Mouse (Mus musculus) liver, embryonic 16.5 days (tissue): ENCODE data around the gene Cyp2e1. TPM values are rescaled to one million over a fixed set of nuclear protein-coding genes. Genes with fewer than 3 reads are reported as not detected.
A peak's percentile ranks its signal among the peaks of the same experiment; 100 is the strongest.

Experiments
- ATAC-seq: fragments of 200-750 bp; cut with Nextera tagmentation; 2 replicates; pipeline ENCODE4 v1.8.0; 2017; ENCODE audit warnings: low read depth, mild to moderate bottlenecking, moderate number of reproducible peaks, moderate library complexity
- H3K27ac ChIP-seq: fragments of 300-500 bp; sonication (generic); 2 replicates; pipeline ENCODE4 v1.5.1; 2014; ENCODE audit warnings: mild to moderate bottlenecking, low read length
- H3K27me3 ChIP-seq: fragments of 300-500 bp; sonication (generic); 2 replicates; pipeline ENCODE4 v1.6.1; 2014; ENCODE audit warnings: low read depth, low read length, mixed read lengths; ENCODE audit not compliant: control insufficient read depth, insufficient read depth
- H3K36me3 ChIP-seq: fragments of 300-500 bp; sonication (generic); 2 replicates; pipeline ENCODE4 v1.6.1; 2014; ENCODE audit warnings: mild to moderate bottlenecking; ENCODE audit not compliant: control insufficient read depth, insufficient read depth
- H3K4me1 ChIP-seq: fragments of 300-500 bp; sonication (generic); 2 replicates; pipeline ENCODE4 v1.6.1; 2014; ENCODE audit warnings: low read depth, low read length, mixed read lengths; ENCODE audit not compliant: control insufficient read depth
- H3K4me2 ChIP-seq: fragments of 300-500 bp; sonication (generic); 2 replicates; pipeline ENCODE4 v1.6.1; 2014; ENCODE audit warnings: low read depth, low read length, mixed read lengths
- H3K4me3 ChIP-seq: fragments of 300-500 bp; sonication (generic); 2 replicates; pipeline ENCODE4 v1.5.1; 2014; ENCODE audit warnings: low read depth, mild to moderate bottlenecking, low read length
- H3K9ac ChIP-seq: fragments of 300-500 bp; sonication (generic); 2 replicates; pipeline ENCODE4 v1.6.1; 2014; ENCODE audit warnings: low read depth, low read length
- H3K9me3 ChIP-seq: fragments of 300-500 bp; sonication (generic); replicated peaks from 2 replicates; pipeline ENCODE4 v1.6.1; 2016; ENCODE audit warnings: low read length; ENCODE audit not compliant: control insufficient read depth
- WGBS: fragments of 180-500 bp; shearing (Covaris S2); extraction: QIAGEN DNeasy Blood & Tissue Kit; methylation state at CpG from one replicate; pipeline ENCODE4 v1.1.7; 2014; ENCODE audit not compliant: insufficient replicate concordance; 5-methylcytosine and 5-hydroxymethylcytosine counted together
- polyA plus RNA-seq: library from polyadenylated mRNA; unstranded; fragments of >200 nt; fragmentation: Nextera tagmentation; extraction: Ambion mirVana; gene quantifications from 2 replicates; pipeline ENCODE4 v1.2.1, GENCODE M21; 2015

Cyp2e1 gene
- polyA plus RNA-seq, 1 experiment from 2014 or later, result 1.1 TPM

DNA sequence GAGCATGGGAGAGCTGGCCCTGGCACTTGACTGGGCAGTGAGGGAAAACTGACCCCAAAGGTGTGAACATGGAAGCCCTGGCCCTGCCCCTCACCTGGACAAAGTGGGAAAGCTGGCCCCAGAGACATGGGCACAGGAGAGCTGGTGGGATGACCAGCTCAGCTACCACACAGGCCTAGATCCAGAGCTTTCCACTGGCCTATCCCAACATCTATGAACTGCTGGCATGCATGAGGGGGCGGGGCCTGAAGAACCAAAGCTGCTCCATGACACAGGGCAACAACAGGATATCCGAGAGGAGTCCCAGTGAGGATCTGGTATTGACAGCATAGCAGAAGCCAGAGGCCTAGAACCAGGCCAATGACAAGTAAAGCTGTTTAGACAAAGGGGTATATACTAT, 34.7 kb downstream of the Cyp2e1 start:
- Histone ChIP-seq H3K27ac (no peak overlapping the region), H3K4me1 (no peaks in the 10 kb centered on the region), H3K27me3 (no peaks in the 10 kb centered on the region), H3K9me3 (no peaks in the 10 kb centered on the region), H3K4me2 (no peak overlapping the region), H3K36me3 (no peaks in the 10 kb centered on the region), H3K9ac (no peak overlapping the region), H3K4me3 (no peak overlapping the region)
- ATAC-seq, result no peak
- WGBS, result 44% methylated on average over 2 of the region's 2 CpGs

DNA sequence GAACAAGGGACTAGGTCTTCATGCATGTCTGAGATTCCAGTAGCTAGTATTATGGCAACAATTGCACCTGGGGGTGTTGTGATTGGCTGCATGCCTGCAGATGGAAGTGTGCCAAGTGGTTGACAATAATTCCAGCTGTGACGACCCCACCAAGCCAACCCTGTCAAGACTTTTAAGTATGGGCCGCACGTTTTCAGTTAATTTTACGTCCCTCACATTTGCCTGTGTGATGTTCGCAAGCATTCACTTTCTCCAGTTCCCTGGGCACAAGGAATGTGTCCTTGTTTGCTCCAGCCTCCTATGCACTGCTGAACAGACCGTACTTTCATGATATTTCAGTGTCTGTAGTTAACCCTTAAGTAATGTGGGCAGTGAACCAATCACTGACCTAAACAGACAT, 39.1 kb downstream of the Cyp2e1 start:
- Histone ChIP-seq H3K4me2 (no peak overlapping the region), H3K4me3 (no peak overlapping the region), H3K27ac (no peak overlapping the region), H3K36me3 (no peaks in the 10 kb centered on the region), H3K9ac (no peak overlapping the region), H3K27me3 (no peaks in the 10 kb centered on the region), H3K9me3 (no peaks in the 10 kb centered on the region), H3K4me1 (no peaks in the 10 kb centered on the region)
- WGBS, result 69% methylated on average over 6 of the region's 6 CpGs
- no peak for ATAC-seq

DNA sequence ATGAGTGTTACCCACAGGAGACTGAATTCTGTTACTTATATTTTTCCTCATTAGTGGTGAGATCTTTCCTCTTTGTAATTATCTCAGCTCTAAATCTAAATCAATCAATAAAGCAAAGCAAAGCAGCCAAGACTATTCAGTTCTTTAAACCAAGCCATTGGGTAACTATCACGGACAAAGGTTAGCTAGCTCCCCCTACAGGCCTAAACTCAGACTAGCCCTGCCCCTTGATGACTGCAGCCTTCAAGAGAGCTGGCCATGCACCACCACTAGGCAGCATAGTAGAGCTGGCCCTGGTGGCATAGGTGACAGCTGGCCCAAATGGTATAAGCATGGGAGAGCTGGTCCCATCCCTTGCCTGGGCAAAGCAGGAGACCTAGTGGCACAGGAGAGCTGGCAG, 42.2 kb downstream of the Cyp2e1 start:
- ATAC-seq, result 0 out of 2 replicates have a peak, but pooled peaks have one; percentile 30
- no peak overlapping the region for H3K4me2 ChIP-seq
- H3K27ac ChIP-seq, result no peak overlapping the region
- no peak overlapping the region for H3K4me3 ChIP-seq
- no peaks in the 10 kb centered on the region for H3K36me3 ChIP-seq
- WGBS, result 12% methylated on average over 1 of the region's 1 CpGs
- no peaks in the 10 kb centered on the region for H3K27me3 ChIP-seq
- H3K9ac ChIP-seq, result no peak overlapping the region
- no peaks in the 10 kb centered on the region for H3K4me1 ChIP-seq
- no peaks in the 10 kb centered on the region for H3K9me3 ChIP-seq

DNA sequence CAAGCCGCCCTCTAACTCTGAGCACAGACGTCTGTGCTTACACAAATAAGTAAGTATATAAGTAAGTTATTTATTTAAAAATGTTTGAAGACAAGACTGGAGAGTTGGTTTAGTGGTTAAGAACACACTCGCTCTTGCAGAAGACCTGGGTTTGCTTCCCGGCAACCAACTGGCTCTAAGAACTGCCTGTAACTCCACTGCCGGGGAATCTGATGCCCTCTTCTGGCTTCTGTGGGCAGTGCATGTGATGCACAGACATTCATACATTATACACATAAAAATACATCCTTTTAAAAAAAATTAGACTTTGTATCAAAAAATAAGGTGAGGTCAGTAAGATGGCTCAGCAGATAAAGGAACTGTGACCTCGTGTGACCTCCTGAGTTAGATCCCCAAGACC, 47.0 kb downstream of the Cyp2e1 start:
- no peaks in the 10 kb centered on the region for H3K27me3 ChIP-seq
- no peak for ATAC-seq
- no peak overlapping the region for H3K9ac ChIP-seq
- no peaks in the 10 kb centered on the region for H3K9me3 ChIP-seq
- H3K4me3 ChIP-seq, result no peak overlapping the region
- H3K36me3 ChIP-seq, result no peaks in the 10 kb centered on the region
- H3K4me1 ChIP-seq, result no peaks in the 10 kb centered on the region
- WGBS, result 74% methylated on average over 6 of the region's 6 CpGs
- no peak overlapping the region for H3K27ac ChIP-seq
- no peak overlapping the region for H3K4me2 ChIP-seq

DNA sequence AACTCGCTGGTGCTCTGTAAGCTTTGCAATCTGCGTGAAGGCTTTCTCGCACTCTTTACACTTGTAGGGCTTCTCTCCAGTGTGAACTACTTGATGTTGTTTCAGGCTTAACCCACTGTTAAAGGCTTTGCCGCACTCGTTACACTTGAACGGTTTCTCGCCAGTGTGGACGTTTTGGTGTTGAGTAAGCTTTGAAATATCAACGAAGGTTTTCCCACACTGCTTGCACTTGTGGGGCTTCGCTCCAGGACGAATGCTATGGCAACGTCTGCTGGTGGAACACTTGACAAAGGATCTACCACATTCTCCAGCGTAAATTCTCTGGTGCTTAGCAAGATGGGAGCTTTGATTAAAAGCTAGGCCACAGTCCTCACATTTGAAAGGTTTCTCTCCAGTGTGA, 48.2 kb downstream of the Cyp2e1 start:
- H3K9ac ChIP-seq, result no peak overlapping the region
- WGBS, result 73% methylated on average over 13 of the region's 13 CpGs
- no peak for ATAC-seq
- H3K36me3 ChIP-seq, result no peaks in the 10 kb centered on the region
- H3K4me1 ChIP-seq, result no peaks in the 10 kb centered on the region
- no peak overlapping the region for H3K4me2 ChIP-seq
- no peak overlapping the region for H3K4me3 ChIP-seq
- no peak overlapping the region for H3K27ac ChIP-seq
- no peaks in the 10 kb centered on the region for H3K27me3 ChIP-seq
- H3K9me3 ChIP-seq, result no peaks in the 10 kb centered on the region

DNA sequence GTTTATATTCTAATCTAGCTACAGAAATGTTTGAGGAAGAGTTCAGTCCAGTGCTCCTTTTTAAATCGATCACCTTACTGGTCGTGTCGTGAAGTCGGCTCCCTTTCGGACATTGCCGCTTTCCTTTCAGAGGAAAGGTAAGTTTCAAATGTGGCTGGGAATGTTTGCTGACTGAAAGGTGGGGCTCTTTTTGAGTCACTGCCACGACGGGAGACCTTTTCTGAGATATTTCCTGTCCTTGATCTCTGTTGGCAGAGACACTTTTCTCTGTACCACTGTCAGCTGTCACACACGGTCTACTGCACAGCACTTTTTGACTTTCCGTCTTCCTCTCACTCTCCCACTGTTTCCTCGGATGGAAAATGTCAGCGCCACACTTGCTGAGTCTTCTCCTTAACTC, 49.3 kb downstream of the Cyp2e1 start:
- Histone ChIP-seq H3K4me3 (no peak overlapping the region), H3K36me3 (no peaks in the 10 kb centered on the region), H3K4me2 (no peak overlapping the region), H3K27me3 (no peaks in the 10 kb centered on the region), H3K9ac (no peak overlapping the region), H3K27ac (no peak overlapping the region), H3K9me3 (no peaks in the 10 kb centered on the region), H3K4me1 (no peaks in the 10 kb centered on the region)
- WGBS, result 69% methylated on average over 12 of the region's 12 CpGs
- ATAC-seq, result no peak

DNA sequence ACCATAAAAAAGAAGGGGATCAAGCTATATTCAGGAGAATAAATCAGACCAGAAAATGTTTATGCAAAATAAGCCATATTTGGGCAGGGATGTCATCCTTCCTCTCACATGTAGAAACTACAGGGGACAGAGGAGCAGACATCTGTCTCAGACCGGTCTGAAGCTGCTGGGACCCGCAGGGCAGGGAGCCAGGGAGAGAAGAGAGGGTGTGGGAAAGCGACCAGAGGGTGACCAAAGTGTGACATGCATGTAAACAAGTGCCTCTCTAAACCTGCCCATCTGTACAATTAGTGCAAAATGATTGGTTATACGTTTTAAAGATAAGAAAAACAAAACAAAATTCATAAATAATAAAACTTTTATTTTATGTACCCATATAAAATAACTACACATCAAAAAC, 56.6 kb downstream of the Cyp2e1 start:
- Histone ChIP-seq H3K9ac (no peak overlapping the region), H3K27me3 (no peaks in the 10 kb centered on the region), H3K9me3 (no peaks in the 10 kb centered on the region), H3K4me2 (no peak overlapping the region), H3K36me3 (no peaks in the 10 kb centered on the region), H3K4me3 (no peak overlapping the region), H3K4me1 (no peaks in the 10 kb centered on the region; the same call in 1 of the 2 replicates), H3K27ac (no peak overlapping the region)
- WGBS, result 48% methylated on average over 4 of the region's 4 CpGs
- ATAC-seq, result no peak

DNA sequence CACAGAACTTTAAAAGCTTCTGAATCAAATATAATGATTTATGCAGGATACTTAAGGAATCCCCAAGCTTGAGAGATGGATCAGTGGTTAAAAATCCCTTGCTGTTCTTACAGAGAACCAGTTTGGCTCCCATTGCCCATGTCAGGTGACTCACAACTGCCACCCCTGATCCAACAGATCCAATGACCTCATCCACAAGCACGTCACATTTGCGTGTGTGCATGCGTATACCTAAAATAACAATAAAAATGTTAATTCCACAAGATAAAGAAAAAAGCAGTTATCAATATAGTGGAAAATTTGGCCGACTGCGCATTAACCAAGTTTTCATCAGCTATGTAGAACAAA, 57.7 kb downstream of the Cyp2e1 start:
- 61% methylated on average over 5 of the region's 5 CpGs for WGBS
- Histone ChIP-seq H3K4me1 (no peaks in the 10 kb centered on the region; the same call in 1 of the 2 replicates), H3K4me2 (peak overlapping the region; percentile 64), H3K27me3 (no peaks in the 10 kb centered on the region), H3K9me3 (no peaks in the 10 kb centered on the region), H3K4me3 (peak overlapping the region; percentile 48), H3K27ac (no peak overlapping the region), H3K9ac (no peak overlapping the region), H3K36me3 (no peaks in the 10 kb centered on the region)
- ATAC-seq, result no peak

DNA sequence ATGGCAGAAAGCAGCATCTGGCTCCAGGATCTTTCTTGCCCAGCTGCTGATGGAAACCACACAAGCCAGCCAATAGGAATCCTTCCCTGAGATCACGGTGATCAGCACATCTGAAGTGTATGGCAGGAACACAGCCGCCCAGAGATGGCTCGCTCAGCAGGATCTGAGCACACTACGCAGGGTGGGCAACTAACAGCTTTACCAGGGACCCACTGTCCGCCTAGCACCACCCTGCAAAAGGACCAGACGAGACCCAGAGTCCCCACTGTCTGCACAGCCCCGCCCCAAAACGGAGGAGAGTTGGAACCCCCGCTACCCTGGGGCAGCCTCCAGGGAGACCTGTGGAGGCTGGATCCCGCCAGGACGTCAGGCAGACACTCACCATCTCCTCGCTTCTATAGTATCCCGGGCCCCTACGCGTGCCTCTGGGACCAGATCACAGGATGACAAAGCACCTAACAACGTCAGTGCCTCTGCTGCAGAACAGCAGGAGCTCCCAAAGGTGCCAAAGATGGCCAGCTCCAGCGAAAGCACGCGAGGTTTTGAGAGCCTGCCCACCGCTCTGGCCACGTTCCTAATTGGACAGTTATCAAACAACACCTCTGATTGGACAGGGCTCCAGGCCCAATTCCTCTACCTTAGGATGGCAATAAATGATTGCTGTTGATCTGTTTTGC, 58.3 kb downstream of the Cyp2e1 start, which contains the start of gene Zfp941:
TSS of gene Zfp941 (minus strand) at position 526 of the 677 bp plus-strand sequence.
- H3K4me1 ChIP-seq, result no peaks in the 10 kb centered on the region; the same call in 1 of the 2 replicates
- no peak within 1 kb of the TSS for H3K27ac ChIP-seq
- H3K36me3 ChIP-seq, result no peaks in the 10 kb centered on the region
- no peaks in the 10 kb centered on the region for H3K9me3 ChIP-seq
- H3K9ac ChIP-seq, result peak within 1 kb of the TSS; percentile 39; the same call in 1 of the 2 replicates
- H3K27me3 ChIP-seq, result no peaks in the 10 kb centered on the region
- H3K4me3 ChIP-seq, result peak within 1 kb of the TSS; percentile 48
- 3% methylated on average over 21 of the region's 21 CpGs for WGBS
- ATAC-seq, result peak; percentile 35; the same call in 1 of the 2 replicates
- H3K4me2 ChIP-seq, result peak within 1 kb of the TSS; percentile 64
